In the genomic region with DNA sequence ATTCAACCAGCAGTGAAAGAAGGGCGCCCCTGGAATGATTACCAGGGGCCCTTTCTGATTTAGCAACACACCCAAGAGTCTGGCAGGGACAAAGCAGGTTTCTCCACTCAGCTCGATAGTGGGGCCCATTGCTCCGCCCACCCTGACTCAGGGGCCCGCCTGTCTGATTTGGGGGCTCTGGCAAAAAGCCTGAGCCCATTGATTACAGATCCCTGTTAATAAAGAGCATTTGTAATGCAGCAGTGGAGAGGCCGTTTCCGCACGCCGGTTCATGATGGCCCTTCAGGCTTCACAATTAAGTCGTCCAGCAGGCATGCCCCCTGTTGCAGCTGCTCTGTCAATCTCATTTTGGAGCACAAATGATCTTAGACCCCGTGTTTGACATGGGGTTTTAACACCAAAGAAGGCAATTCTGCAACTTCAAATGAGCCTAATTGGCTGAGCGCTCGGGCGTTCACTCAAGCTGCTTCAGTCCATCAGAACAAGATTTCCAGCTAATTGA, we compare ENCODE assay signal across 11 mouse cellular contexts.
A peak's percentile ranks its signal among the peaks of the same experiment; 100 is the strongest.
DNase-seq lines count a peak whose midpoint lies in the region; ATAC-seq and TF ChIP-seq lines count a peak whose summit lies in the region.
"Had no signal": no experiment of that assay in that cellular context is flagged by ENCODE, and none has a peak within 500 bp of the region (broad histone marks: within the 10 kb centered on the region; RNA-seq: fewer than 3 reads in every experiment).

No protein-coding gene starts in this region.

- DNase-seq in cerebellum, postnatal 14 days = peak; percentile 6 to 7
- no peak for DNase-seq in cerebellum, postnatal 36 days
- peak; percentile 24 for DNase-seq in right cerebral cortex, postnatal 4 days
- DNase-seq in right cerebral cortex, postnatal 25 days = no peak
- DNase-seq in midbrain, embryonic 10.5 days (ENCODE audit: low spot score) = peak; percentile 77
- DNase-seq in urinary bladder, postnatal 36 days (ENCODE audit: low spot score in 2 of 2) = no peak
- no peak for DNase-seq in cerebellum, adult 18-20 months
- DNase-seq in liver, postnatal 0 days = no peak
- DNase-seq: thymus, postnatal 4 days had no signal

- no peak for ATAC-seq in liver, postnatal 0 days

- no peak overlapping the region for H3K9ac ChIP-seq in liver, postnatal 0 days (replicated peaks)

- H3K9me3 ChIP-seq in midbrain, embryonic 10.5 days (replicated peaks) = no peaks in the 10 kb centered on the region
- no peaks in the 10 kb centered on the region for H3K9me3 ChIP-seq in liver, postnatal 0 days (ENCODE audit: low read length)
- H3K9me3 ChIP-seq: megakaryocyte, embryonic 14.5 days had no signal

- peaks cover 78% of the 10 kb centered on the region for H3K27me3 ChIP-seq in midbrain, embryonic 10.5 days (ENCODE audit: low read depth, poor library complexity, severe bottlenecking)
- H3K27me3 ChIP-seq in liver, postnatal 0 days (ENCODE audit: insufficient read depth, low read length) = no peaks in the 10 kb centered on the region
- H3K27me3 ChIP-seq: megakaryocyte, embryonic 14.5 days had no signal

- peak overlapping the region; percentile 42 for H3K4me3 ChIP-seq in midbrain, embryonic 10.5 days
- H3K4me3 ChIP-seq in liver, postnatal 0 days (ENCODE audit: low read depth, low read length) = no peak overlapping the region
- H3K4me3 ChIP-seq: erythroblast, embryonic 14.5 days; megakaryocyte, embryonic 14.5 days had no signal

- TF ChIP-seq EP300 in liver, postnatal 0 days (IDR thresholded peaks at IDR 0.05; ENCODE audit: low read depth) = no peak

- H3K27ac ChIP-seq in midbrain, embryonic 10.5 days (replicated peaks) = peak overlapping the region; percentile 73
- H3K27ac ChIP-seq in liver, postnatal 0 days (ENCODE audit: low read depth) = no peak overlapping the region

- no peak for TF ChIP-seq CTCF in liver, postnatal 0 days (IDR thresholded peaks at IDR 0.05; ENCODE audit: low read depth)

- 9% methylated on average over 13 of the region's 13 CpGs for WGBS in midbrain, embryonic 10.5 days
- 57% methylated on average over 13 of the region's 13 CpGs for WGBS in liver, postnatal 0 days (ENCODE audit: insufficient replicate concordance)

- H3K4me1 ChIP-seq in midbrain, embryonic 10.5 days = peaks cover 22% of the 10 kb centered on the region
- H3K4me1 ChIP-seq in liver, postnatal 0 days (ENCODE audit: insufficient read depth) = no peaks in the 10 kb centered on the region
- H3K4me1 ChIP-seq: megakaryocyte, embryonic 14.5 days had no signal

- no peak overlapping the region for H3K4me2 ChIP-seq in liver, postnatal 0 days (ENCODE audit: low read depth, low read length)

- H3K36me3 ChIP-seq in midbrain, embryonic 10.5 days = no peaks in the 10 kb centered on the region
- H3K36me3 ChIP-seq in liver, postnatal 0 days (replicated peaks; ENCODE audit: insufficient read depth, low read length) = no peaks in the 10 kb centered on the region

Comparison
In these comparisons a context has a peak if more than half of its experiments do, and no peak if none do; other contexts are left out.
1. DNase-seq: peak in cerebellum, postnatal 14 days (2 of 2), right cerebral cortex, postnatal 4 days (single experiment) and midbrain, embryonic 10.5 days (single experiment); none in cerebellum, postnatal 36 days (0 of 2), right cerebral cortex, postnatal 25 days (single experiment), urinary bladder, postnatal 36 days (0 of 2), cerebellum, adult 18-20 months (0 of 2) and liver, postnatal 0 days (single experiment).